Mouse (Mus musculus) limb, embryonic 13.5 days (tissue): ENCODE results near the gene Cradd. TPM values are rescaled to one million over a fixed set of nuclear protein-coding genes. Genes with fewer than 3 reads are reported as not detected.

ENCODE experiments used
- ATAC-seq: fragments of 200-750 bp; cut with Nextera tagmentation; 2 replicates; pipeline ENCODE4 v1.8.0; 2017; ENCODE audit warnings: low read depth, moderate number of reproducible peaks, moderate TSS enrichment; ENCODE audit not compliant: low FRiP score
- H3K27ac ChIP-seq: fragments of 300-500 bp; sonication (generic); 2 replicates; pipeline ENCODE4 v1.5.1; 2015; ENCODE audit warnings: inconsistent platforms, mild to moderate bottlenecking, moderate library complexity
- H3K27me3 ChIP-seq: fragments of 300-500 bp; sonication (generic); 2 replicates; pipeline ENCODE4 v1.6.1; 2015; ENCODE audit warnings: mild to moderate bottlenecking, inconsistent platforms
- H3K36me3 ChIP-seq: fragments of 300-500 bp; sonication (generic); 2 replicates; pipeline ENCODE4 v1.6.1; 2015; ENCODE audit warnings: inconsistent platforms, mild to moderate bottlenecking, moderate library complexity
- H3K4me1 ChIP-seq: fragments of 300-500 bp; sonication (generic); 2 replicates; pipeline ENCODE4 v1.6.1; 2015; ENCODE audit warnings: inconsistent platforms
- H3K4me2 ChIP-seq: fragments of 300-500 bp; sonication (generic); replicated peaks from 2 replicates; pipeline ENCODE4 v1.6.1; 2015; ENCODE audit warnings: inconsistent platforms, mild to moderate bottlenecking, moderate library complexity
- H3K4me3 ChIP-seq: fragments of 300-500 bp; sonication (generic); 2 replicates; pipeline ENCODE4 v1.5.1; 2015; ENCODE audit warnings: moderate library complexity, mild to moderate bottlenecking, inconsistent platforms
- H3K9ac ChIP-seq: fragments of 300-500 bp; sonication (generic); 2 replicates; pipeline ENCODE4 v1.6.1; 2015; ENCODE audit warnings: mild to moderate bottlenecking, inconsistent platforms
- H3K9me3 ChIP-seq: fragments of 300-500 bp; sonication (generic); 2 replicates; pipeline ENCODE4 v1.6.1; 2016; ENCODE audit warnings: inconsistent platforms
- WGBS: fragments of 180-500 bp; shearing (Covaris S2); methylation state at CpG from one replicate; pipeline ENCODE4 v1.1.7; 2015; 5-methylcytosine and 5-hydroxymethylcytosine counted together
- polyA plus RNA-seq: library from polyadenylated mRNA; unstranded; fragments of >200 nt; fragmentation: Nextera tagmentation; extraction: Ambion mirVana; gene quantifications from 2 replicates; pipeline ENCODE4 v1.2.1, GENCODE M21; 2015

The Cradd gene
- polyA plus RNA-seq, 1 experiment from 2014 or later, result 11.4 TPM

DNA sequence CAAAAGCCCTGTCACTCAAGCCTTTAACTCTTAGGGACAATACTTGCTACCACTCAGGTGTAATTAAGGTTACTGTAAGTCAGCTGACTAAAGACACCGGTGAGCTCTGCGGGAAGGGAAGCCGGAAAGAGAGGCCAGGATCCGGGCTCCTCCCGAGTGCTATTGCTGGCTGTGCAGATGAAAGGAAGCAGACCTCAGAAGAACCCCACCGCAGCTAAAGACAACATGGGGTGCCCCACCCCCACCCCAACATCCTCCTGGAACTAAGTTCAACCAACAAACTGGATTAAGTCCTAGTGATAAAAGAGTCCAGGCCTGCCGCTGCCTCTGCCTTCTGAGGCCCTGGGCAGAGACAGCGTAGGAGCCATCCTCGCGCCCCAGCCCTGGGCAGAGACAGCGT is 61.5 kb downstream of the Cradd start:
- no peak overlapping the region for H3K4me2 ChIP-seq
- no peak overlapping the region; the same call in 1 of the 2 replicates for H3K9ac ChIP-seq
- H3K36me3 ChIP-seq, result no peaks in the 10 kb centered on the region
- H3K27ac ChIP-seq, result no peak overlapping the region
- H3K4me1 ChIP-seq, result peaks cover 37% of the 10 kb centered on the region
- H3K27me3 ChIP-seq, result peaks cover 11% of the 10 kb centered on the region
- H3K4me3 ChIP-seq, result no peak overlapping the region
- no peaks in the 10 kb centered on the region for H3K9me3 ChIP-seq
- WGBS, result 29% methylated on average over 11 of the region's 11 CpGs
- no peak for ATAC-seq

DNA sequence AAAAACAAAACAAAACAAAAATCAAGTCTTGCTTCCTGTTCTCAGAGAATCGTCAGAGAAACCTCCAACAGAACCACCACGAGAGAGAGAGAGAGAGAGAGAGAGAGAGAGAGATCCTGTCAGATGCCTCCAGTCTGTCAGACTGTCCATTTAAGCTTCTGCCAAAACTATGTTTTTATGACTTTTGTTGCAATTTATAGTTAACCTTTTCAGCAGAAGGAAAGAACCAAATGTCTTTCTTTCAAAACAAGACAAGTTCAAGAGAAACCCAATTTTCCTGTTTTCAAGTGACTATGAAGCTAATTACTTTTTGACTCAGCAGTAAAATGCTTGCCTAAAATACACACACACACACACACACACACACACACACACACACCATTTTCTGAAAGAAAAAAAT is 62.7 kb downstream of the Cradd start:
- no peaks in the 10 kb centered on the region for H3K36me3 ChIP-seq
- H3K9me3 ChIP-seq, result no peaks in the 10 kb centered on the region
- H3K9ac ChIP-seq, result no peak overlapping the region
- H3K4me1 ChIP-seq, result peaks cover 33% of the 10 kb centered on the region
- 22% methylated on average over 2 of the region's 2 CpGs for WGBS
- H3K27ac ChIP-seq, result no peak overlapping the region
- no peak for ATAC-seq
- H3K27me3 ChIP-seq, result peaks cover 10% of the 10 kb centered on the region
- H3K4me3 ChIP-seq, result no peak overlapping the region
- no peak overlapping the region for H3K4me2 ChIP-seq

DNA sequence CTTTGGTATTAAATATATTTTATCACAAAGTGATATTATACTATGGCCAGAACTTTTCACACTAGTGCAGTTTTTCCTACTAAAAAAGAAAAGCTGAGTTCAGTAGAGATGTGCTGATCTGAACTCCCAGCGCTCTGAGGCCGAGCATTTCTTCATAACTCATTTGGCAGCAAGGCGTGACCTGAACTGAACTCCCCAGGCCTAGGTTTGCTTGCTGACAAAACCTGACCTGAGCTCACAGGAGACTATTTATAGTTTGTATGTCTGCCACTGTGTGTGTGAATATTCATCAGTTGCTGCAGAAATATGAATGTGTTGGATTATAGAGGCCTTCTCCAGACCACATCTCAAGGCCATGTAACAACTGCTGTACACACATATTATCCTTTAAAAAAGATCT is 63.5 kb downstream of the Cradd start:
- 95% methylated on average over 3 of the region's 3 CpGs for WGBS
- no peak for ATAC-seq

DNA sequence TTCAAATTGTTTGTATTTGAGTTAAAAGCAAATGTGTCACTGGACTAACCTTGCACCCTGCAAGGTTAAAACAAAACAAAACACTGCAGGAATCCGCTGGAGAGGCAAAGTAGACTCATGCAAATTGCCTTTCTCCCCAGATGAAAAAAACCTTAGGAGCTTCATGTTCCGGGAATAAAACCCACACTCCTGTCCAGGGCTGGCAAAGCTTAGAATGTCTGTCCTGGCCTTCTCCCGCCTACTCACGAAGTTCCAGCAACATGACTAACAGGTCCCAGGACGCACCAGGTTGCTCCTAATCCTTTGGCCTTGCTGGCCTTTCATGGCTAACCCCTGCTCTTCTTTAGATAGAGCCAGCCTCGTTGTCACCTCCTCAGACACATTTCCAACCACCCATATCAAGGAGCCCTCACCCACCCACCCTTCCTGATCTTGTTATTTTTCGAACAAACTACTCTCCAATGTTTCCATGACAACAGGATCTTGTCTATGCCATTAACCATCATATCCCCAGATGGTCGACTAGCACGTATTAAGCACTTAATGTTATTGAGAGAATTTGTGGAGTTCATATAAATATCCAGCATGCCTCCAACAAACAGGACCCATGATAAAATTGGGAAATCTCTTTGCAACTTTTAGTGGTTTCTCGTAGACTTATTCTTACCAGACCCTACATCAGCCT is 65.3 kb downstream of the Cradd start:
- no peaks in the 10 kb centered on the region for H3K36me3 ChIP-seq
- H3K9ac ChIP-seq, result no peak overlapping the region
- no peak for ATAC-seq
- H3K9me3 ChIP-seq, result no peaks in the 10 kb centered on the region
- H3K4me3 ChIP-seq, result no peak overlapping the region
- H3K4me2 ChIP-seq, result no peak overlapping the region
- no peak overlapping the region for H3K27ac ChIP-seq
- H3K4me1 ChIP-seq, result peaks cover 38% of the 10 kb centered on the region
- WGBS, result 77% methylated on average over 10 of the region's 10 CpGs
- H3K27me3 ChIP-seq, result peaks cover 9% of the 10 kb centered on the region

More for the DNA sequence above, 63.5 kb downstream of the Cradd start:
- H3K9me3 ChIP-seq, result no peaks in the 10 kb centered on the region
- H3K27ac ChIP-seq, result no peak overlapping the region
- H3K36me3 ChIP-seq, result no peaks in the 10 kb centered on the region
- H3K4me3 ChIP-seq, result no peak overlapping the region
- no peak overlapping the region for H3K4me2 ChIP-seq
- H3K27me3 ChIP-seq, result peaks cover 9% of the 10 kb centered on the region
- peaks cover 33% of the 10 kb centered on the region for H3K4me1 ChIP-seq
- H3K9ac ChIP-seq, result no peak overlapping the region

DNA sequence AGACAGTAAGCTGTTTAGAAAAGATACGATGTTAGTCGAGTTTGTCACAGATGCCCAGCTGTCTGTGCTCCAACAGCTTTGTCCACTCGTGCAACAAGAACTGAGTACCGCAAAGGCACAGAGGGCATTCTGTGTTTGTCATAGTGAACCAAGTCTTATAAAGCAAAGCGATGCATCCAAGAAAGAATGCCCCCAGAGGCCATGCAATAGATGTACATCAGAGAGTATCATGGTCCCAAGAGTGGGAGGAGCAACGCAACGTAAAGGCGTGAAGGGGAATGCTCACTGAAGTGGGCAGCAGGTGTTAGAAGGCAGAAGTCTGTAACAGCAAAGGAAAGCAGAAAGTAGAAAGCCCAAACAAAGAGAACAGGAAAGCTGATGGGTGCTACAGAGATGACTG is 66.0 kb downstream of the Cradd start:
- Histone ChIP-seq H3K27ac (no peak overlapping the region), H3K4me1 (peaks cover 41% of the 10 kb centered on the region), H3K9me3 (no peaks in the 10 kb centered on the region), H3K36me3 (no peaks in the 10 kb centered on the region), H3K4me2 (no peak overlapping the region), H3K9ac (no peak overlapping the region), H3K27me3 (peaks cover 5% of the 10 kb centered on the region), H3K4me3 (no peak overlapping the region)
- WGBS, result 68% methylated on average over 8 of the region's 8 CpGs
- no peak for ATAC-seq

DNA sequence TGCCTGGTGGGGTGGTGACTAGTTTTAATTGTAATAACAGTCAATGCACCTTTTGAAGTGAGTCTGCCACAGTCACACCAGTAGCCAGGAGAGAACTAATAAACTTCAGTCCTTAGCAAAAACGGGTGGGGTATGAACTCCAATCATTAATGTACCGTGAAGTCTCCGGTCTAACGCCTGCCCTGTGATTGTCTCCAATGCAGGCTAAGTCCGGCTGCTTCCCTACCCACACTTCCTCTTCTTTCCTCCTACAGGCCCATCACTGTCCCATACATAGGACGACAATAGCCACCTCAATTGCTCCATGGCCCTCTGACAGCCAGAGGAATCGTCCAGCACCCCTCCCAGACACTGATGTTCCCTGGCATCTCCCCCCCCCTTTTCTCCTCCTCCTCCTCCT is 67.8 kb downstream of the Cradd start:
- Histone ChIP-seq H3K4me2 (peak overlapping the region; percentile 27), H3K9me3 (no peaks in the 10 kb centered on the region), H3K27me3 (no peaks in the 10 kb centered on the region), H3K4me3 (no peak overlapping the region), H3K9ac (no peak overlapping the region), H3K4me1 (peaks cover 35% of the 10 kb centered on the region), H3K36me3 (no peaks in the 10 kb centered on the region), H3K27ac (no peak overlapping the region)
- WGBS, result 18% methylated on average over 7 of the region's 7 CpGs
- no peak for ATAC-seq

DNA sequence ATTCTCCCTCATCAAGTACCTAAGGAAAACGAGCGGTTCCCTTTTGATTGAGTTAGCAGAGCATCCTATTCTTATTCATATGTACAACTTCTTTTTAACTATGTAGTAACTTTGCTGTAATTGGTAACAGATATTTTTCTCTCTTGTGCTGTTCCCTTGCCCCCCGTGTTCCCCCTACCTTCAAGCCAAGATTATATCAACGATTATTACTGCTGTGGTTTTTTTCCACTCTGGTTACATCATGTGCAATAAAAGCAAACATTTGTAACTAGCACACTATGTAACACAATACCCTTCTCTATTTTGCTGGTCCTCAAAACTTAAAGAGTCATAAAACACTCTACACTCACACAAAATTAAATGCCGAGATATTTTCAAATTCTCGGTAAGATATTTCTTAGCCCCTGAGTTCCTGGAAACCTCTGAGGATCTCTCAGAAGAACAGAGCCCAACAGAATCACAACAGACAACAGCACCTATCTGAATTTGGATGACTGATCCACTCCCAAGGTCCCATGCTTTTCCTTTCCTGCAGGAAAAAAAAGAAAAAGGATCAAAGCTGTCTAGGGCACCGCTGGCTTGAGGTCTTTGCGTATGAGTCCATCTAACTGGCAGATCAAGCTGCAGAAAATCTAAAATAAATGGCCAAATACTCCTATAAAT is 68.8 kb downstream of the Cradd start:
- 16% methylated on average over 8 of the region's 8 CpGs for WGBS
- Histone ChIP-seq H3K4me1 (peaks cover 35% of the 10 kb centered on the region), H3K4me3 (no peak overlapping the region), H3K27me3 (no peaks in the 10 kb centered on the region), H3K4me2 (peak overlapping the region; percentile 51), H3K36me3 (no peaks in the 10 kb centered on the region), H3K9me3 (no peaks in the 10 kb centered on the region), H3K9ac (no peak overlapping the region; the same call in 1 of the 2 replicates), H3K27ac (peak overlapping the region; percentile 81)
- ATAC-seq, result peak; percentile 85

DNA sequence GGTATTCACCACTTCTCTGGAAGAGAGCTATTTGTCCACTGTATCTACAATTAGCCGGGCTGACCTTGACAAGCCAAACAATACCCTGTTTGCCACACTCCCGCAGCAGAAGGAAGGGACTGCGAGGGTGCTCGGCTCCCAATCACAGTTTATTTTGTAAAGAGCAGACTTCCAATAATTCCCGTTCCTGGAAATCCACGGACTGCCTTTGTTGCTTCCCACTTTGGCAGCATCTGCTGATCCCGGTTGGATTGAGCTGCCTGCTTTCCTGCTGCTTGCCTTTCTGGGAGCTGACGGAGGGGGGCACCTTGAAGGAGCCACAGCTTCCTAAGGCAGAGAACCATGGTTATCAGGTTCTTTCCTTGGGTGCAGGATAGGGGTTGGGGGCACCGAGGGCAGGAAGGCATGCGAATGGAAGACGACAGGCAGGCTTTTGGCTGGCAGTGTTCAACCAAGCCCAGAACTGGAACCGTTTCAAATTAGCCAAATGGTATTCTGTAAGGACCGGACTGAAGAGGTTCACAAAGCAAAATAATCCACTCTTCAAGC is 69.4 kb downstream of the Cradd start:
- Histone ChIP-seq H3K4me2 (peak overlapping the region; percentile 51), H3K27me3 (no peaks in the 10 kb centered on the region), H3K4me3 (no peak overlapping the region), H3K36me3 (no peaks in the 10 kb centered on the region), H3K27ac (peak overlapping the region; percentile 81), H3K9me3 (no peaks in the 10 kb centered on the region), H3K9ac (no peak overlapping the region; the same call in 1 of the 2 replicates), H3K4me1 (peaks cover 35% of the 10 kb centered on the region)
- 35% methylated on average over 13 of the region's 13 CpGs for WGBS
- 0 out of 2 replicates have a peak, but pooled peaks have one; percentile 8 for ATAC-seq

DNA sequence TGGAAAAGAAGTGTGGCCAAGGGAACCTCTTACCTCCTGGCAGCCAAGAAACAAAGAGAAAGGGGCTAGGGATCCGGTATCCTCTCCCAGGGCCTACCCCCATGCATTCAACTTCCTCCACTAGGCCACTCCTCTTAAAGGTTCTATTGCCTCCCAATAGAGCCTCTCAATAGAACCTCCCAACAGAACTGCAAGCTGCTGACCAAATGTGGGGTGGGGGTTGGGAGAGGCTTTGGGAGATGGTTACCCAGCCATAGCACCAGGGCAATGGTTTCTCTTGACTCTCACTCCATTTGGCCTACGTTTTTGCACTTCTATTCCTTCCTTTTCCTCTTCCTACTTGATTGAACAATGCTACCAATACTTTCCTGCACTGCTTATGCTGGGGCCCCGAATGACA is 69.9 kb downstream of the Cradd start:
- H3K9me3 ChIP-seq, result no peaks in the 10 kb centered on the region
- peak overlapping the region; percentile 81; the same call in 1 of the 2 replicates for H3K27ac ChIP-seq
- WGBS, result 66% methylated on average over 3 of the region's 3 CpGs
- no peak overlapping the region for H3K4me3 ChIP-seq
- ATAC-seq, result no peak
- H3K4me1 ChIP-seq, result peaks cover 35% of the 10 kb centered on the region
- no peaks in the 10 kb centered on the region for H3K27me3 ChIP-seq
- peak overlapping the region; percentile 51; the same call in 1 of the 2 replicates for H3K4me2 ChIP-seq
- H3K9ac ChIP-seq, result no peak overlapping the region; the same call in 1 of the 2 replicates
- no peaks in the 10 kb centered on the region for H3K36me3 ChIP-seq

DNA sequence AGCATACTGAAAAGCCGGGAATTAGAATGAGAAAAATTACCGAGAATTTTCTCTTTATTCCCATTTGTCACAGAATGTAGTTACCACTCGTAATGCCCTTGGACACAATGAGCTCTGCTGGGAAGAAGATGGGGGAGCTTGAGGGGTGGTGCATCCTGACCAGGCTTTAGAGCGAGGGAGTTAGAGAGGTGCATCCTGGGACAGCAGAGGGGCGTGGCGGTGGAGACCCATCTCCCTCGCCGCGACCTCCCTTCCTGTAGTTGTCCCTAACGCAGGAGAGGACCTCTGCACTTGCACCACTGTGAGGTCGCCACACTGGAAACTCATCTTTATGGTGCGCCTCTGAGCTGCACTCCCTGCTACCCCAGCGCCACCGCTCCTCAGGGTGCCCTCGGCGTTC is 72.3 kb downstream of the Cradd start:
- H3K9me3 ChIP-seq, result no peaks in the 10 kb centered on the region
- H3K4me3 ChIP-seq, result no peak overlapping the region
- no peaks in the 10 kb centered on the region for H3K27me3 ChIP-seq
- H3K9ac ChIP-seq, result no peak overlapping the region
- ATAC-seq, result no peak
- no peak overlapping the region for H3K4me2 ChIP-seq
- H3K4me1 ChIP-seq, result peaks cover 39% of the 10 kb centered on the region
- H3K27ac ChIP-seq, result no peak overlapping the region
- WGBS, result 74% methylated on average over 16 of the region's 16 CpGs
- H3K36me3 ChIP-seq, result no peaks in the 10 kb centered on the region

DNA sequence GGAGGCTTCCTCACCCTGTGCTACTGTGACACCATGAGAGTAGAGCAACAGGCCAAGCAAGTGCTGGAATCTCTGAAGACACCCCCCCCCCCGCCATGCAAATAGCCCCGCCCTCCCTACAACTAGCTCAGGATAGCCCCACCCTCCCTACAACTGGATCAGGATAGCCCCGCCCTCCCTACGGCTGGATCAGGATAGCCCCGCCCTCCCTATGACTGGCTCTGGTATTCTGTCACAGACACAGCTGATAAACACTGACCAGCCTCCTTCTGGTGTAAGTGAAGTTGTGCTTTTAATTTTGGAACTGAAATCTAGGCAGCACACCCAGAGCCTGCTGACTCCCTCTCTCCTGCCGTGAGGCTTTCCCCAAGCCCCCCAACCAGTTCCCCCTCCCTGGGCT is 75.6 kb downstream of the Cradd start:
- Histone ChIP-seq H3K4me2 (no peak overlapping the region), H3K36me3 (no peaks in the 10 kb centered on the region), H3K27ac (no peak overlapping the region), H3K27me3 (no peaks in the 10 kb centered on the region), H3K4me3 (no peak overlapping the region), H3K4me1 (peaks cover 14% of the 10 kb centered on the region), H3K9ac (no peak overlapping the region), H3K9me3 (no peaks in the 10 kb centered on the region)
- no peak for ATAC-seq
- 29% methylated on average over 6 of the region's 6 CpGs for WGBS

DNA sequence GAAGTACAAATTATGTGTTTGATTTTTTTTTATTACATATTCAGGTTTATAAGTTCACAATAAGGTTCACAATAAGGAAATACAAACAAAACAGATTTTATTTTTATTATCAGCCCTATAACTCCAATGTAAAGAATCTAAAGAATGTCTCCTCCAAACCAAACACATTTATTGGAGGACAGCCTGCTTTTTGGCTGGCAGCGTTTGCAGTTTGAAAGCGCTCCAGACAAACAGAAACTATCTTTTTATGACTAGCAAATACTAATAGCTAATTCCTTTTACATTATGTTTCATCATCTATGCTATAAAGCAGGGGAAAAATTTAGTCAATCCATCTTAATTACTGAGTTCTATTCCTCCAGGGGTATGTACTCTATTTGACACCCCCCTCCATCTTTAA is 77.2 kb downstream of the Cradd start:
- H3K4me1 ChIP-seq, result peaks cover 13% of the 10 kb centered on the region
- 50% methylated on average over 2 of the region's 2 CpGs for WGBS
- no peaks in the 10 kb centered on the region for H3K9me3 ChIP-seq
- no peak overlapping the region for H3K4me3 ChIP-seq
- no peak for ATAC-seq
- no peak overlapping the region for H3K27ac ChIP-seq
- H3K27me3 ChIP-seq, result no peaks in the 10 kb centered on the region
- H3K4me2 ChIP-seq, result no peak overlapping the region
- H3K9ac ChIP-seq, result no peak overlapping the region
- H3K36me3 ChIP-seq, result no peaks in the 10 kb centered on the region
